Mouse (Mus musculus) left cerebral cortex, adult 18-20 months (tissue): ENCODE measurements around the gene Agr2. TPM values are rescaled to one million over a fixed set of nuclear protein-coding genes. Genes with fewer than 3 reads are reported as not detected.

Source experiments
- DNase-seq, 2 experiments: peaks; one replicate each; pipeline ENCODE4 v3.0.0; 2021 to 2022; ENCODE audit warnings: low spot score in 2 of 2, mixed read lengths in 1 of 2
- total RNA-seq, 2 experiments: library from RNA; stranded (reverse); gene quantifications; 2 replicates each; pipeline ENCODE4 v1.2.3; 2021

The Agr2 gene
- total RNA-seq, 2 experiments from 2014 or later, result not detected

DNA sequence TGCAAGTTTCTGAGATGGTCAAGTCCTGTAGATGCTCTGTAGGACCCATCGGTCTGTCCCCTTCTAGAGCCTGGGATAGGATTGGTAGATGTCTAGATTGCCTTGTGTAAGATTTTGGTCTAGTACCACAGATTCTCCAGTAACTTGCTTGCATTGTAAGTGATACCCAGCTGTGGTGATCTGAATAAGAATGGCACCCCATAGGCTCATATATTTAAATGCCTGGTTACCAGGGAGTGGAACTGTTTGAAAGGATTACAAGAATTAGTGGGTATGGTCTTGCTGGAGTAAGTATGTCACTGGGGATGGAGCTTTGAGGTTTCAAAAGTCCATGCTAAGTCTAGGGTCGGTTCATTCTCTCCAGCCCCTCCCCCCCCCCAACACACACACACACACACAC, 28.0 kb downstream of the Agr2 start:
- no peak for DNase-seq

DNA sequence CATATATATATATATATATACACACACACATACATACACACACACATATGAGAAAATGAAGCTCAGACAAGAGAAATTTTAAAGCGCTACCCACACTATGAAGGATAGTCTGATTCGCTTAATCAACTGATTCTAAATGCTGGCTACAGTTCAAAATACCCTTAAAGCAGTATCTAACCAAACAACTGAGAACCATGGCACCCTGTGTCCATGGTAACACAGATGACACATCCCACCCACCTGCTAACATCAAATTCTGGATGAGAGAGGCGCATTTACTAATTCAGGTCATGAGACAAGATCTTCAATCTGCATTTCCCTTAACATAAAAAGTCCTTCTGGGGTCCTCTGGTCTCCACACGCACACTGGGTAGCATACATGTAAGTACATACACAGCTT, 33.4 kb downstream of the Agr2 start:
- no peak for DNase-seq

DNA sequence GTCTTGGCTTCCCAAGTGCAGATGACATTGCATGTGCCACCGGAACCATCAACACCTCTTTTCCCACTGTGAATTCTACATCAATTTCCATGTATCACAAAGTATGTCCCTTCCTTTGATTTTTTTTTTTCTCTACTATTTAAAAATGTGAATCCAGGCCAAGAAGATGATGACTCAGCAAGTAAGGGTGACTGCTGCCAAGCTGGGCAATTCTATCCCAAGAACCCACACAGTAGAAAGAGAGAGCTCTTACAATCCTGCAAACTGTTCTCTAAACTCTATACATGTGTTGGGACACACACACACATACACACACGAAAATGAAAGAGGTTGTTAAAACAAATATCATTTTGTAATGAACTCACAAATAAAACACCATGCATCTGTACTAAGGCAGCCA, 34.5 kb downstream of the Agr2 start:
- DNase-seq, result peak; percentile 31 to 35

DNA sequence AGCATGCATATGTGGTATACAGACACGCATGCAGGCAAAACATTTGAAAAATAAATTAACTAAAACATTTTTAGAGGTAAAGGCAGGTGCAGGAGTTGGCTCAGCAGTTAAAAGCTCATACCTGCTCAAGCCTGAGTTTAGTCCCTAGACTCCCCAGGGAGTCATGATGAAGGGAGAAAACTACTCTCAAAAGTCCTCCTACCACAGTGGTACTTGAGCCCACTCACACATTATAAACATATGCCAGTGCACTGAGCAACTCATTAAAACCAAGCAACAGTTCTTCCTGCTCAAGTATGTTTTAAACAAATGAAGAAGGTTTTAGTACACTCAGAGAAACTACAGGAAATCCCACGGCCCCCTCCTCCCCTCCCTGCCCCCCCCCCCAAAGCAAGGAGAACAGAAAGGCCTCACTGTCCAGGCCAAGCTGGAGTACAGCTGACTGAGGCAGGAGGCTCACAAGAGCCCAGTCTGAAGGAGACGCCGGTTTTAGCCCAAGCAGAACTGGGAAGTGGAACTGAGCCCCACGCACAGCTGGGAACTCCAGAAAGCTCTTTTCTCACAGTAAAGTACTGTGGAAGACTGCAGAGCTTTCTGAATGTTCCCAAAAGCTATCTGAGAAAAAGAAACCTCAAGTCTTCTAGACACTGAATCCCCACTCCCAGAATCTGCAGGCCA, 36.4 kb downstream of the Agr2 start:
- DNase-seq, result peak; percentile 44 to 59

DNA sequence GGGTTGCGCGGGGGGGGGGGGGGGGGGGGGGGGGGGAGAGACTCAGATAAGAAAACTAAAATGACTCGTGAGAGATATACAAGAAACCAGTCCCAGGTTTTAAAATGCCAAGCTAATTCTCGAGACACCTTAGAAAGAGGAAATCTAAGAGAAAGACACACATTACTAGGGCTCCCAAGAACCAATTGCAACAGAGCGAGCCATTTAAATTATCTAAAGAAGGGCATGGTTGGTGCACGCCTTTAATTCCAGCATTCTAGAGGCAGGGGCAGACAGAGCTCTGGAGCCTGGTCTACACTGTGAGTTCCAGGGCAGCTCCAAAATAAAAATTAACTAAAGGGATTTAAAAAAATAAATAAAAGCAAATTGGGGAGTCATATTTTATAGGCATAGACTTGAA, 37.0 kb downstream of the Agr2 start:
- no peak for DNase-seq

DNA sequence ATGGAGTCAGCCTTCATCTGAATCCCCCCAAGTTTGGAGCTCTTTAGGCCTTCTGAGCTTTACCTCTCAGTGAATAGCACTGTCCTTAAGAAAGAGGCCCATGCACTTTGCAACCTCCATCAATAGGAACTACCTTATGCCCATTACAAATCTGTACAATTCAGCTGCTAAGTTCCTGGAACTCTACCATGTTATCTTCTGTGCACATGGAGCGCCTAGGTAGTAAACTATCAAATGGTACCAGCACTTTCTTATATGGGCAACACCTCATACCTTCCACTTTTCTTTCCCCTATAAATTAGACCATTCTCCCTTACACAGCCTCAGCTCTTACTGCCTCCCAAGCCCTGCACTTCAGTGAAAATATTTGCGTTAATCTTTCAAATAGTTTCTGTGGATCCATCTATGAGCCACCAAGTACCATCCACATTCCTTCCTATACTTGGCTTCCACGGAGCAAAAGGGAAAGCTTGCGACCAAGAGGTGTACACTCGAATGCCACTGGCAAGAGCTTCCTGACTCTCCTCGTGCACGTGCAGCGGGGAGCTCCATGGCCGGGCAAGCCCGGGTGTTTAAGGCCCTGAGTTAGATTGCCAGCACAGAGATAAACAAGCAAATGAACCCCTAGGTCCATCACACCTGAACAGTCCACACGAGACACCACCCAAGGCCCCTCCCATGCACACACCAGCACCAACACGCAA, 38.1 kb downstream of the Agr2 start:
- DNase-seq, result no peak

DNA sequence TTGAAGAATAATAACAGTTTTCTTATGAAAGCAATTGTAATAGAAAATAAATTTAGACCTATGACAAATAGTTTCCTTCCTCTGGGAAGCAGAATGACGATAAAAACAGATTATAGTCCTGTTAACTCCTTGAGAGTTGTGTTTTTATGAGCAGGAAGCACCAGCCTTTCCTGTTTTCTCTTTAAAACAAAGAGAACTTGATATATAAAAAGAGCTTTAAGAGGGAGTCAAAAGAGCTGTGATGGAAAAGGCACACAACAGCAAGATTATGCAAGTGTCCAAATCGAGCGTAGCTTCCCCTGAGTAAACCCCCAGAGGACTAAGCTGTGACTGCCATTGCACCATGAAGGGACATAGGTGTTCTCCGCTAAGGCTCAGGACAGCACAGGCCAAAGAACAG, 39.7 kb downstream of the Agr2 start:
- DNase-seq, result no peak

DNA sequence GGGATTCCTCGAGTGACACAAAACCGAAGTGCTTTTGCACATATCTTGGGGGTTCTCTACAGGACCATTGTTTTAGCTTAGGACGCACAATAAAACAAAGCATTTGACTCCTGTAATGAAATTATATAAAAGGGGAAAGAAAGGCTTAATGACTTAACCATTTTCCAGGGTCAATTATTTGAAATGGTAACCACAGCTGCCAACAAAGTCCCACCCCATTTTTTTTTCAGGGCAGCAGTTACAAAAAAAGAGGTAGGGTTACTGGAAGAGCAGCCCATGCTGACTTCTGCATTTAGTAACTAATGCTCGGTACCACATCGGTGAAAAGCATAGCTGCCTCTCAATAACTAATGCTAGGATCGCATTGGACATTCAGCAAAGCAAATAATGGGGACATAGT, 42.8 kb downstream of the Agr2 start:
- no peak for DNase-seq

DNA sequence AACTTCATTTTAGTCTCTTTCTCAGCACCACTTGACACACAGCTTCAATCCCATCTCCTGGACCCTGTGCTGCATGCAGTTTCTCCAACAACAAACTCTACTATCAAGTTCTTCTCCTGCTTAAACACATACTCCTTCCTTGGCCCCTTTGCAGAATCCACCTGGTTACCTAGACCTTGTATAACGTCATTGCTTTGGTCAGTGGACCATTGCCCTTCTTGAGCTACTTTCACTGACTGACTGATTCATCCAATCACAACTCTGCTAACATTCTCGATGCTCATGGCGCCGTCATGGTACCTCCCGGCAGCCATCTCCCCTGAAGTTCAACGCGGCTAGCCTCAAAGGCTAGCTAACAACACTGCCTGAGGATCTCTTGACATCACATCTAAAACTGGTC, 43.4 kb downstream of the Agr2 start:
- DNase-seq, result no peak

DNA sequence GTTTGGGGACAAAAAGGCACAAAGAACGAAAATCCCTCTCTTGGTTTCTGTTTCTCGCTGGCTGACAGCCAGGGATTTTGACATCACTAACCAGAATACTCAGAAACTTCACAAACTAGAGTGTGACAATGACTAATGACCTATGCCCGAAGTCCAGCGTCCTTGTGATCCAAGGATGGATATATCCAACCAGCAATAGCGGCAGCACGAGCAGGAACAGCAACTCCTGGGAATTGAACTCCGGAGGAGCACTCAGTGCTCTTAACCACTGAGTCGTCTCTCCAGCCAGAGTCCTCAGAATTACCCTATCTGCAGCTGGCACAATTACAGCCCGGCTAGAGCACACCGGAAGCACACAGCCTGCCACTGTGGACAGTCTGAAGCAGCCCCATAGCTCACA, 44.1 kb downstream of the Agr2 start:
- DNase-seq, result no peak

DNA sequence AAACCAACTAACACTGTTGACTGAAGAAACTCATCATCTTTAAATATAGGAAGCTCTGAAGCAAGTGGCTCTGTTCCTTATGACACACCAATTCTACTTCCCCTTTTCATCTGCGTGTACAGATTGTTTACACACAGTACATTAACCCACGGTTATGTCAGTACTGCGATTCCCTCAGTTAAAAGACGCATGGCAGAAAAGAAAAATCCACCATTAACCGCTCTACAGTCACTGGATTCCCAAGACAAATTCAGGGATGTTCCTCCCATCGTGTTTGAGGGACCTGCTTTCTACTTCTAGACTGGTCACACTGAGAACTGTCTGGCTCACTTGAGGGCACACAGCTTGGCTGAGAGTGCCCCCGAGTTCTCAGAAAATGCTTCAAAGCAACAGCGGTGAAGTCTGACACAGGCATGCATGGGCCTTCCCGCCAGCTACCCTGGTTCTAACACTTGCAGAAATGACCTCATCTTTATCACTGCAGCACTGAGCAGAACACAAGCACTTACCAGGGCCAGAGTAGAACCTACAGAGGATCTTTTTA, 46.9 kb downstream of the Agr2 start:
- no peak for DNase-seq

DNA sequence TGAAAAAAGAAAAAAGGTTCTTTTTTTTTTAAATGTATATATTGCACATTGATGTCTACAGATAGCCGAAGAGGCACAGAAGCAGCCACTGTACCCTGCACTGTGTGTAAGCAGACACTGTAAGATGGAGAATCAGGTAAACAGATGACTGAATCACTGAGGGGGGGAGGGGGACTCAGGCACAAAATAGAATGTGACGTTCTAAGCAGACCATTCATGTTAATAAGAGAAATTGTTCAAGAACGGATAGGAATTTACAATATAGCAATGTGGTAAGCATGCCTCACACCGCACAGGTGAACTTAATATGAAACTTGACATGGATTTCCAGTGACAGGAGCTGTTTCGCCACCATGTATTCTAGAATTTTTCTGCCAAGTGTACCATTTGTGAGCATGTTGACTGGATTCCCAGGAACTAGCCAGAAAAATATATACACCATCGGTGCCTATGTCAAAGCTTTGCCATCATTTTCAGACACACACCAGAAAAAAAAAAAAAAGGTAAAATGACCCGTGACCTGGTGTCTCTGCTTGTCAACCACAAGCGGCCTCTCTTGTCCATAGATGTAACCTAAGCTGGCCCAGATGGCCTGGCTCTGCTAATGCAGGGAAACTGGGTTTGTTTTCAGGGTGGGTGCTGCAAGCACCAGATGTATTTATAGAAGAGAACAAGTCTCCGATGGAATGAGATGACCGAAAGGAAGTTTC, 48.0 kb downstream of the Agr2 start:
- DNase-seq, result peak in 1 of 2 experiments; percentile 19

DNA sequence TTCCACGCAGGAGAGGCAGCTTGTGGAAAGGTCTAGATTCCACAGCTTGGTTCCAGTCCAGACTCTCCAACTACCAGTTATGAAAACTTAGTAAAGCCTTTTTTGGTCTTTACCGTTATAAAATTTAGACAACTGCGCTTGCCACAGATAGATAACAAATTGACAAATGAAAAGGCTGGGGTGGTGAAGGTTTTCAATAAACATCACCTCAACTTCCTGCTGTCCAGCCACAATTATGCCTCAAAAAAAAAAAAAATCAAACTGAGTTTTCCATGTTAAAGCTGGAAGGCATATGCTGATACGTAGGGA, 48.5 kb downstream of the Agr2 start:
- no peak for DNase-seq

DNA sequence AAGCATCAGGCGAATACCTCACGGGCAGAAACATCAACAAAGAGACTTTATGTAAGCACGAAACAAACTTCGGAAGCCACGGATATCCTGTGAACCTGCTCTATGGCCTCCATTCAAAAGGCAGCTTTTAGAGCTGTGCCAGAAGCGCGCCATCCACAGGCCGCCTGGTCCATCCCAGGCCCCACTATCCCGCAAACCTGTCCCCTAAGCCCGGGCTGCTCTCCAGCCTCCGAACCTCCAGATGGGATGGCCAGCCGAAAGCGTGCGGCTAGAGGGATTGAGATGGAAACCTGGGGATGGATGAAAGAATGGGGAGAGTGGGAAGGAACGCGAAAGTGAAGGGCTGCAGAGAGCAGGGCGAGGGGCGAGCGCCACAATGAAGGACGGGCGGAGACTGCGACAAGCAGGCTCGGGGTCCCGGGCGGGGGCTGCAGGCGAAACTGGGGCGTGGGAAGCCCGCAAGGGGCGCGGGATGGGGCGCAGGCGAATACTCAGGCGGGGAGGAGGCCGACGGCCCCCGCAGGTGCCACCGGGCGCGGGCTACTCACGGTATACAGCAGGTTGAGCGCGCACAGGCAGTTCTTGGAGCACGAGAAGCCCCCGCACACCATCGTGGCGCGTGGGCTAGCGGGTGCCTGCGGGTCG, 49.1 kb downstream of the Agr2 start:
- DNase-seq, result peak; percentile 51 to 54

DNA sequence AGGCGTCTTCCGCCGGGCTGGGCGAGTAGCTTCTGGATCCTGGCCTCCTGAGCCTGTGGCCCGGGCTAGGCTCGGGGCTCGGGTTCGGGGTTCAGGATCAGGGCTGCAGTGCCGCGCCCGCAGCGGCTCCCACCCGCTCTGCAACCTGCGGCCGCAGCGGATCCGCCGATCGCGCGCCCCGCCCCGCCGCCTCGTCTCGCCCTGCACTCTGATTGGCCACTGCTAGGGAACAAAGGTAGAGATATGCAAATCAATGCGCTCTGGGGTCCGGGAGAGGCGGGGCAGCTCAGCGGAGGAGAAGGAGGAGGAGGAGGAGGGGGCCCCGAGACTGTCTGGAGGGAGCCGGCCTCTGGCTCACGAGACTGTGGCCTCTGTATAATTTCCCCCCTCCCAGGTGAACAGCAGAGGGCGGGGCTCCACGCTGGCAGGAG, 49.7 kb downstream of the Agr2 start, which contains the start of gene Tspan13:
Gene Tspan13 (minus strand): TSS at position 153 of the 431 bp plus-strand sequence.
- peak; percentile 85 to 93 for DNase-seq

DNA sequence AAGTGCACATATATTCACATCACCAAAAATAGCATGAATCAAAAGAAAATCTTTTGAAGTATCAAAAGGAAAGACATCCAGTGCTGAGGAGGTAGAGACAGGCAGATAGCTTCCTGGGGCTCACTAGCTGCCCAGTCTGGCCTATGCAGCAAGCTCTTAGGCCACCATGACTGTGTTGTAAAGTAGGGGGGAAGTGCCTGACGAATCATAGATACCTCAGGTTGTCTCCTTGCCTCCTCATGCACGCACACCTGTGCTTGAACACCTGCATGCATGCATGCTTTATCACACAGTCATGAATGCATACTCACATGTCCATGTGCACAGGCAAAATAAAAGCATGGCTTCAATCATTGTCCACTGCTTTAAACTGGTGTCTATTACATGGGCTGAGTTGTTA, 52.0 kb downstream of the Agr2 start:
- no peak for DNase-seq

DNA sequence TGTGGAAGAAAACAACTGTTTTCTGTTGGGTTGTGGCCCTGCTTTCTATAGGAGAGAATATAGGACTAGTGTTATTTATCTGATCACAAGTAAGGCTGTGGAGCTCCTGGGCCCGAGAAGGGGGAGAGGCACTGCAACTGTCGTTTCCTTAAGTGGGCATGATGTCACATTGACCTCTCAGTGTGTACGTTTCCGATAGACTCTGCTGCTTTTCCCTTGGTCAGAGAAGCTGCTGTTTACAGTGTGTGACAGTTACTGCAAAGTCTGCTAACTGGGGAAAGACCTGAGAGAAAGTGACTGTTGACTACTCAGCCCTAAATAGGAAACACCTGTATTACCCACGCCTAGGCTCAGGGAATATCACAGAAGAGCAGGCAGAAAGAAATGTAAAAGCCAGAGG, 53.5 kb downstream of the Agr2 start:
- no peak for DNase-seq

DNA sequence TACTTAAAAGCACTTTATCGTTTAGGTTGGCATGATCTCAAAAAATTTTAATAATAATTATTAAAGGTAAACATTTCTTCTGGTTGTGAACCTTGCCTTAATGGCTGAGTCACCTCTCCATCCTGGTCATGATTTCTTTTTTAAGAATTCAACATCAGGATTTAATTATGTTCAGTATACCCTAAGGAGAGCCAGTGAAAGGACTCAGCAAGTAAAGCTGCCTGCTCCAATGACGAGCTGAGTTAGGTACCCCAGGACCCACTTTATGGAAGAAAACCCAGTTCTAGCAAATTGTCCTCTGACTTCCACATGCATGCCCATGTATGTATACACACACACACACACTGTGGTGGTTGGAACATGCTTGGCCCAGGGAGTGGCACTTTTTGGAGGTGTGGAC, 54.9 kb downstream of the Agr2 start:
- DNase-seq, result no peak

DNA sequence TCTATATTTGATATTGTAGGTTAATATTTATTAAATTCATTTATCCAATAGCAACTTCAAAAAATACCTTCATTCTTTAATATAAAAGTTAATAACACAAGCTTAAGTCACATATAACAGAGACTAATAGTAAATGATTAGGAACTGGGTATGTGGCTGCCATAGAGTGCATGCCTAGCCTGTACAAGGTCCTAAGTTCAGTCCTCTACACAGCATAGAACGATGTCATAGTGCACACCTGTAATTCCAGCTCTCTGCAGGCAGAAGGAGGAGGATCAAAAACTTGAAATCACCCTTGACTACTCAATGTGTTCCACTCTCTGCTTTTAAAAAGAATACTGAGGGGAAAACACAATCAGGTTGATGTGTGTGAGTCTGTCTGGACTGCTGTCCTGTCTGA, 57.6 kb downstream of the Agr2 start:
- DNase-seq, result no peak
